Mouse (Mus musculus): Measurements from ENCODE around the gene Gm379.

DNA sequence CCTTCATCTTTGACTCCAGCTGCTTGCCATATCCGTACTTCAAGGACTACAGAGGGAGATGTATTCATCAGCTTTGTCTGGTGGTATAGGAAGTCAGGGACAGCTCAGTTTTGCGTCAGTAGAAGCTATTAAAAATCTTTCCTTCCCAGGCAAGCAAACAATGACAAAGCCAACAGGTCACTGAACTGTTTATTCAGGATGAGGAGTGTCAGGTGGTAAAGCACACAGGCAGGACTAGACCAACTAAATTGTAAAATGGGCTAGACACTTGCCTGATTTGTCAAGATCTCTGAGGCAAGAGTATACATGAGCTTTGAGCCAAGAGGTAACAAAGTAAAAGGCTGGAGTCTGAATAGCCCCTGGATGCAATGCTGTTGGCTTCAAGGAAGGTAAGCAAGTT, at the start of gene Gm379:
- TF ChIP-seq CTCF (IDR thresholded peaks at IDR 0.05; ENCODE audit: low read depth) (no peak), EP300 (IDR thresholded peaks at IDR 0.05; ENCODE audit: low read depth) (no peak)

Data from heart, postnatal 0 days (tissue).